Comparison of ENCODE assay signal across 14 mouse cellular contexts in the genomic region with DNA sequence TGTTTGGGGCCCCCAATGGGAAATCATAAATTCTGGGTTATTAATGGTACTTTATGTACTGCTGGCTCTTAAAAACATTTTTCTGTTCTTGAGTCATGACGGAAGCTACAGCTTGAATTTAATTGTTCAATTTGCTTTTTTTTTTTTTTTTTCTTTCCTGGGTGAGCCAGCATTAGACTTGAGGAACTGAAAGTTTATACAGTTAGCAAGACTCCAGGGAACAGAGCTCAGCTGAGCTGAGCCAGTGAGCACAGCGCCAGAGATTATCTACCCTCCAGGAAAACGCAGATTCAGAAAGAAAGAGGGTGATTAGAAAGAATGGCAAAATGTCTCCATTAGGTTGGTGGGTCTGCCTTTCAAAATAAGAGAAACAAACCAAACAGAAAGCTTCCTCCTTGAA.
DNase-seq lines count a peak whose midpoint lies in the region; ATAC-seq and TF ChIP-seq lines count a peak whose summit lies in the region.
"Had no signal": no experiment of that assay in that cellular context is flagged by ENCODE, and none has a peak within 500 bp of the region (broad histone marks: within the 10 kb centered on the region; RNA-seq: fewer than 3 reads in every experiment).

No protein-coding gene starts in this region.

- H3K27ac ChIP-seq in heart, embryonic 10.5 days = peak overlapping the region; percentile 33; the same call in 1 of the 2 replicates
- 0 out of 2 replicates have a peak overlapping the region, but pooled peaks have one; percentile 47 for H3K27ac ChIP-seq in lung, postnatal 0 days (ENCODE audit: low read length)
- 0 out of 2 replicates have a peak overlapping the region, but pooled peaks have one; percentile 12 for H3K27ac ChIP-seq in brown adipose tissue, adult 24 weeks (replicated peaks; ENCODE audit: low read depth, low read length)
- H3K27ac ChIP-seq: embryonic facial prominence, embryonic 10.5 days had no signal

- no peak overlapping the region for H3K9ac ChIP-seq in lung, postnatal 0 days (replicated peaks; ENCODE audit: low read depth)

- no peak overlapping the region for H3K4me2 ChIP-seq in lung, postnatal 0 days (replicated peaks; ENCODE audit: low read depth, low read length)
- peak overlapping the region; percentile 16 for H3K4me2 ChIP-seq in myocyte (ENCODE audit: low read depth)

- no peak for TF ChIP-seq POLR2A in myocyte (IDR thresholded peaks at IDR 0.05; ENCODE audit: insufficient read length, low read depth)

- H3K36me3 ChIP-seq in heart, embryonic 10.5 days = no peaks in the 10 kb centered on the region
- H3K36me3 ChIP-seq in lung, postnatal 0 days (ENCODE audit: insufficient read depth, low read length) = no peaks in the 10 kb centered on the region
- H3K36me3 ChIP-seq in myocyte (ENCODE audit: control insufficient read depth, insufficient read depth) = no peaks in the 10 kb centered on the region
- H3K36me3 ChIP-seq: embryonic facial prominence, embryonic 10.5 days had no signal

- TF ChIP-seq EP300 in lung, postnatal 0 days (IDR thresholded peaks at IDR 0.05) = peak; percentile 43; the same call in 1 of the 2 replicates

- peaks cover 32% of the 10 kb centered on the region for H3K4me1 ChIP-seq in heart, embryonic 10.5 days
- peaks cover 14% of the 10 kb centered on the region for H3K4me1 ChIP-seq in lung, postnatal 0 days (ENCODE audit: insufficient read depth, low read depth, low read length)
- H3K4me1 ChIP-seq in brown adipose tissue, adult 24 weeks (ENCODE audit: control insufficient read depth, insufficient read depth, insufficient read length, low read length) = peaks cover 6% of the 10 kb centered on the region; the same call in 1 of the 2 replicates

- no peaks in the 10 kb centered on the region for H3K9me3 ChIP-seq in heart, embryonic 10.5 days
- no peaks in the 10 kb centered on the region for H3K9me3 ChIP-seq in lung, postnatal 0 days (ENCODE audit: low read length)
- H3K9me3 ChIP-seq: embryonic facial prominence, embryonic 10.5 days had no signal

- 31% methylated on average over 3 of the region's 3 CpGs for WGBS in heart, embryonic 10.5 days
- 32% methylated on average over 3 of the region's 3 CpGs for WGBS in lung, postnatal 0 days

- intact Hi-C loops in heart, postnatal 14 days (cut with DNase I) = loop anchor here (5.0 kb wide), 1 partner anchor 162 kb away; a partner anchor contains a TSS

- no peak for DNase-seq in heart, embryonic 10.5 days (ENCODE audit: low spot score)
- DNase-seq in heart, postnatal 14 days = no peak
- DNase-seq in lung, postnatal 0 days (ENCODE audit: low spot score) = peak; percentile 50
- DNase-seq in lung, postnatal 14 days = no peak
- no peak for DNase-seq in neural tube, embryonic 10.5 days (ENCODE audit: extremely low spot score, low spot score)
- no peak for DNase-seq in ovary, postnatal 14 days (ENCODE audit: low spot score)
- DNase-seq: cerebellum, adult 11 months; kidney, postnatal 36 days; retina, postnatal 1 day had no signal

- H3K79me2 ChIP-seq in myocyte (ENCODE audit: control insufficient read depth, insufficient read depth) = no peaks in the 10 kb centered on the region

- no peak for TF ChIP-seq CTCF in lung, postnatal 0 days (IDR thresholded peaks at IDR 0.05)

- H3ac ChIP-seq in myocyte (ENCODE audit: control insufficient read depth, insufficient read length) = no peak overlapping the region

- H3K4me3 ChIP-seq in heart, embryonic 10.5 days = no peak overlapping the region
- H3K4me3 ChIP-seq in lung, postnatal 0 days (ENCODE audit: low read depth, low read length) = no peak overlapping the region
- H3K4me3 ChIP-seq in brown adipose tissue, adult 24 weeks (ENCODE audit: insufficient read depth, low read depth, low read length) = no peak overlapping the region
- H3K4me3 ChIP-seq in myocyte = no peak overlapping the region
- H3K4me3 ChIP-seq: embryonic facial prominence, embryonic 10.5 days had no signal

- ATAC-seq in lung, postnatal 0 days = no peak
- ATAC-seq: activated CD4-positive, CD25-positive, alpha-beta regulatory T cell, adult 4 months; forebrain, embryonic 16.5 days had no signal

- no peaks in the 10 kb centered on the region for H3K27me3 ChIP-seq in heart, embryonic 10.5 days (ENCODE audit: insufficient read depth, poor library complexity, severe bottlenecking)
- no peaks in the 10 kb centered on the region for H3K27me3 ChIP-seq in lung, postnatal 0 days (replicated peaks; ENCODE audit: insufficient read depth, low read length)
- no peaks in the 10 kb centered on the region for H3K27me3 ChIP-seq in myocyte (ENCODE audit: control insufficient read depth, insufficient read depth, insufficient read length)

TF ChIP-seq in myocyte, 11 proteins besides CTCF, POLR2A, EP300 and RAD21:
- TF ChIP-seq MYOG (IDR thresholded peaks at IDR 0.05; ENCODE audit: control insufficient read depth in 1 of 3, insufficient read depth in 1 of 3, insufficient read length in 2 of 3, low read depth in 2 of 3) = no peak
- no peak for TF ChIP-seq MYOD1 (IDR thresholded peaks at IDR 0.05; ENCODE audit: control insufficient read depth in 1 of 3, insufficient read length in 2 of 3, low read depth in 2 of 3)
- no peak for TF ChIP-seq TCF3 (IDR thresholded peaks at IDR 0.05; ENCODE audit: insufficient read length, low read depth)
- TF ChIP-seq TCF12 (IDR thresholded peaks at IDR 0.05; ENCODE audit: insufficient read depth, poor library complexity, severe bottlenecking) = no peak
- TF ChIP-seq POLR2AphosphoS2 (IDR thresholded peaks at IDR 0.05; ENCODE audit: insufficient read length, low read depth) = no peak
- TF ChIP-seq SRF (IDR thresholded peaks at IDR 0.05; ENCODE audit: control insufficient read depth, insufficient read length, low read depth) = no peak
- TF ChIP-seq CEBPB (IDR thresholded peaks at IDR 0.05; ENCODE audit: insufficient read depth, poor library complexity, severe bottlenecking) = no peak
- TF ChIP-seq USF1 (IDR thresholded peaks at IDR 0.05; ENCODE audit: low read depth) = no peak
- no peak for TF ChIP-seq MAX (IDR thresholded peaks at IDR 0.05; ENCODE audit: low read depth)
- TF ChIP-seq E2F4 (IDR thresholded peaks at IDR 0.05; ENCODE audit: insufficient read depth) = no peak
